Mouse (Mus musculus) megakaryocyte, adult 5-6 weeks (primary cell): ENCODE data around the gene Mroh2a. TPM values are rescaled to one million over a fixed set of nuclear protein-coding genes. Genes with fewer than 3 reads are reported as not detected.

Source experiments
- ATAC-seq: 2 replicates; pipeline ENCODE4 v1.8.0; 2016; ENCODE audit warnings: mild to moderate bottlenecking, inconsistent platforms; ENCODE audit not compliant: poor library complexity, severe bottlenecking
- total RNA-seq, 2 experiments: library from RNA; stranded (forward) in 1 of 2; stranded (reverse) in 1 of 2; fragments of 153-499, 151-499 nt in 1 of 2; fragments of 221-1000, 200-1000 nt in 1 of 2; gene quantifications; 2 replicates each; pipeline versions ENCODE4 v1.2.3 to v1.2.4; 2015 to 2017

The Mroh2a gene
- total RNA-seq (2015) (0.47 and 1.2 TPM in 2 replicates), total RNA-seq (2017) (0.28 and 0.37 TPM in 2 replicates)

GRCm38 (mm10) chr1:88226670-88227379 is at the start of gene Mroh2a:
Gene Mroh2a (plus strand): TSS chr1:88226986.
- peak; percentile 65 for ATAC-seq

DNA sequence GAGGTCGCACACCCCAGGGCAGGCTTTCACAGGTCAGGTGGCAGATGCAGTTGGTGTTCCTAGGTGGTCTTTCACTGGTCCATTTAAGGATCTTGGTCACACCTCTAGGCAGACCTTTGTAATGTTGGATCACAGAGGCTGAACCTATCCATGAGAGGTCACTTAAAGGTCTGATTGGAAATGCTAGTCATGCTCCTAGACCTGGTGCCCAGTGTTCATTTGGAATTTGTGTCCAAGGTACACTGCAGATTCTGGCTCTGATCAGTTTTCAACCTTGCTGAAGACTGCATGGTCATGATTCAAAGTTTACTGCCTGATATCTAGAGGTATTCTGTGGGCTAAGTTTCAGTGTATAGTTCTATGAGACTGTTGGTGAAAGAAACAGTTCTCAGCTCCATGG is 47.1 kb upstream of the Mroh2a start:
- no peak for ATAC-seq

DNA sequence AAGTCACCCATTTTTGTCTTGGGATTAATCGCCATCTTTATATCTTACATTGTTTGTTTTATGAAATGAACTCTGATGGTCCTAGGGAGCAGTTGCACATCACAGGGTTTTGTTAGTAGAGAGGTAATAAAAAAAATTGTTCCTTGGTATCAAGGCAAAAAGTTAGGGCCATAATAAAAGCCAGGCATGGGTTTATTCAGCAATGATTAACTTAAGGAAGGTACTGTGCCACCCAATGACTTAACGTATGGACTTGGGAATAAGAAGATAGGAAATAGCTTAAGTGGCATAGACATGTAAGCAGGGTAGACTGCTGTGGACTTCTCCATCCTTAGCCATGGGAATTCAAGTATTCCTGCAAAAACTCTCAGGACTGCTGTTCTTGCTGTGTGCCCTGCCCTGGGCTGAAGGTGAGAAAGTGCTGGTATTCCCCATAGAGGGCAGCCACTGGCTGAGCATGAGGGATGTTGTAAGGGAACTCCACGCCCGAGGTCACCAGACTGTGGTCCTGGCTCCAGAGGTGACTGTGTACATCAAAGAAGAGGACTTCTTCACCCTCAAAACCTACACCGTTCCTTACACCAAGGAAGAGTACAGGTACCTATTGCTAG is 40.4 kb upstream of the Mroh2a start:
- no peak for ATAC-seq

DNA sequence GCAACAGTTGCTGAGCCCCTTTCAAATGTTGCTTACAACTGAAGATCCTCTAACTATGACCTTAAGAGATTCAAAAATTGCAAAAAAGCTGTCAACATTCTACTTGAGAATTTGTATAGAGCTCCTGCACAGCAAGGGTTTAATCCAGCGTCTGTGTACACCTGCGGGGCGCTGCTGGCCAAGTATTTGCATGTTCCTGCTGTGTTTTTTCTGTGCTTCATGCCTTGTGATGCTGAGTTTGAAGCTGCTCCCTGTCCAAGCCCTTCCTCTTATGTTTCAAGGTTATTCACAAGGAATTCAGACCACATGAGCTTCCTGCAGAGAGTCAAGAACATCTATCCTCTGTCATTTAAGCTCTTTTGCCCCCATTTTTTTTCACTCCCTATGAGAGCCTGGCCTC is 34.6 kb upstream of the Mroh2a start:
- no peak for ATAC-seq

- no peak for ATAC-seq
Measured at GRCm38 (mm10) chr1:88195687-88196086, 31.1 kb upstream of the Mroh2a start.

GRCm38 (mm10) chr1:88197443-88197842 is 29.3 kb upstream of the Mroh2a start:
- ATAC-seq: no peak

- no peak for ATAC-seq
Measured at GRCm38 (mm10) chr1:88199996-88200395, 26.8 kb upstream of the Mroh2a start.

GRCm38 (mm10) chr1:88200456-88200855 is 26.3 kb upstream of the Mroh2a start, which contains the start of gene Ugt1a2:
Gene Ugt1a2 (plus strand): TSS chr1:88200601.
- no peak for ATAC-seq

- peak; percentile 72 for ATAC-seq
Measured at GRCm38 (mm10) chr1:88205294-88205922, 21.4 kb upstream of the Mroh2a start, which contains the start of gene Dnajb3. Gene Dnajb3 (minus strand): TSS chr1:88205782.

DNA sequence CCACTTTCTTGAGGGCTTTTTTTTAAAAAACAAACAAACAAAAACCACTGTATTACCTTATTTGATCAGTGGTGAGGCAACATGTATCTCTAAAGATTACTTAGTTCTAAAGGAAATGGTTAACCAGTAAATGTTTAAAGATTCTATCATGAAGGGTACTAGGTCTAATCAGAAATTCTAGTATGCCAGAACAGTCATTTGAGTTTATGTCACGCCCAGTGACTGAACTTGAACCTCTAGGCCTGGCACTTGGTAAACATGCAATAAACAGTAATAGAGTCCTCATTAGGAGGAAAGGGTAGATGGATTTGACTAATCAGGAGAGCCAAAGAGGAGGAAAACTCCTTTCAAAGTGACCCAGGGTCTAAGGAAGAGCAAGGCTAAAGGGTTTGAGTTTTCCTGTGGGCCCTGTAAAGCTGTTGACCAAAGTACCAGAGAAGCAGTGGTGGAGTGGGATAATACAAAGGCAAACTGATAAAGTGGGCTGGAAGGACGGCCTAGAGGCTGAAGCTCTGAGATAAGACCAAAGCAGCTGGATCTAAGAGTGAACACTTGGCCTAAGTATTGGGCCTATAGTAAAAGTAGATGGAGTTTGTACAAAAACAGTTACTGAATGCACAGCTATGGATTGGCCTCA is 19.8 kb upstream of the Mroh2a start:
- no peak for ATAC-seq

- ATAC-seq: peak; percentile 23; the same call in 1 of the 2 replicates
Measured at GRCm38 (mm10) chr1:88211812-88212211, 15.0 kb upstream of the Mroh2a start, which contains the start of gene Ugt1a1. Gene Ugt1a1 (plus strand): TSS chr1:88211959.

DNA sequence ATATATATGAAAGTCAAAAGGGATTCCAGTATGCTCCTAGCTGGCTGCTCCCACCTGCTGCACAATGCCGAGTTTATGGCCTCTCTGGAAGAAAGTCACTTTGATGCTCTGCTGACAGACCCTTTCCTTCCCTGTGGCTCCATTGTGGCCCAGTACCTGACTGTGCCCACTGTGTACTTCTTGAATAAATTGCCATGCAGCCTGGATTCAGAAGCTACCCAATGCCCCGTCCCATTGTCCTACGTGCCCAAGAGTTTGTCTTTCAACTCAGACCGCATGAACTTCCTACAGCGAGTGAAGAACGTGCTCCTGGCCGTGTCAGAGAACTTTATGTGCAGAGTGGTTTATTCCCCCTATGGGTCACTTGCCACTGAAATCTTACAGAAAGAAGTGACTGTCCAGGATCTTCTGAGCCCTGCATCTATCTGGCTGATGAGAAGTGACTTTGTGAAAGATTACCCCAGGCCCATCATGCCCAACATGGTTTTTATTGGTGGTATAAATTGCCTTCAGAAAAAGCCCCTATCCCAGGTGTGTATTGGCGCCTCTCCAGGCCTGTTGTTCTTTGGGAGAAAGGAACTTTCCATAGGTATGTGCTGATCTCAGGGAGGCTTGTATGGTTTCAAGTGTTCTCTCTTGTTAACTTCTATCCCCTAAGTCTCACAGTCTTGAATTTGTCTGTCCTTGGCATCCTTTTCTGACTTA is 14.3 kb upstream of the Mroh2a start:
- no peak; the same call in 1 of the 2 replicates for ATAC-seq

DNA sequence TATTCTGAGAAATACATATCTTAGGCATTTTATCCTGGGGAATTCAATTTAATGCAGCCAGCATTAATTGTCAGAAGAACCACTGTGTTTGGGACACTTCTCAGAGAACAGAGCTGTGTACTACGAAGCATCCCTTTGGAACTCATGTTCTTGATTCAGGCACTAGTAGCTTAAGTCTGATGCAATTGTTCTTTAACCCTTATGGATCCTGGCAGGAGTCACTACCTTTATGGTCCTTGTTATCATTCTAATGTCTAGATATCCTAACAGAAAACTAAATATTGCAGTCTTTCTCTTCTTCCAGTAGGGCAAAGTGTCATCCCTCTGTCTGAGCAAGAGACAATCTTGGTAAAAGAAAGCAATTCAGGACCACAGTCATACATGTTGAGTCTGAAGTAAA is 13.7 kb upstream of the Mroh2a start:
- ATAC-seq: no peak

- ATAC-seq: no peak
Measured at GRCm38 (mm10) chr1:88213766-88214461, 12.9 kb upstream of the Mroh2a start.

DNA sequence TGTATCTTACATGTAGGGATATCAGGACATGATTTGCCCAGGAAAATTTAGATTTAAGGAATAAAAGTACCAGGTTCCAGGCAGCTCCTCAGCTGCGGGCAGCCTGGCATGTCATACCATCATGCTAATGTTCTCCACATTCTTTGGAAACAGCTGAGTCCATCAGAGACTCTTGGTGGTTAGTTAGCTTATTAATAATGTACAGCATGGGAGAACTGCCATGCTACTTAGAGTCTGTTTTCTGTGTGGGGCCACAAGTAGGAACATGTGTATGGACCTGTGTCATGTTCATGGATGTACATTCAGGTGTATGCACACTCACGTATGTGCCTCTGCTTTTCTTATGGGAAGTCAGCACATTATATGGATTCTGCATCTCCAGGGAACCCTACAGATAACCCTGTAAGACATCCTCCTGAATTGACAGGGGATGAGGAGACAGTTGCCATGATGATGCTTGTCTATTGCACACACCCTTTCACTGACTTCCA is 12.3 kb upstream of the Mroh2a start:
- ATAC-seq: no peak

DNA sequence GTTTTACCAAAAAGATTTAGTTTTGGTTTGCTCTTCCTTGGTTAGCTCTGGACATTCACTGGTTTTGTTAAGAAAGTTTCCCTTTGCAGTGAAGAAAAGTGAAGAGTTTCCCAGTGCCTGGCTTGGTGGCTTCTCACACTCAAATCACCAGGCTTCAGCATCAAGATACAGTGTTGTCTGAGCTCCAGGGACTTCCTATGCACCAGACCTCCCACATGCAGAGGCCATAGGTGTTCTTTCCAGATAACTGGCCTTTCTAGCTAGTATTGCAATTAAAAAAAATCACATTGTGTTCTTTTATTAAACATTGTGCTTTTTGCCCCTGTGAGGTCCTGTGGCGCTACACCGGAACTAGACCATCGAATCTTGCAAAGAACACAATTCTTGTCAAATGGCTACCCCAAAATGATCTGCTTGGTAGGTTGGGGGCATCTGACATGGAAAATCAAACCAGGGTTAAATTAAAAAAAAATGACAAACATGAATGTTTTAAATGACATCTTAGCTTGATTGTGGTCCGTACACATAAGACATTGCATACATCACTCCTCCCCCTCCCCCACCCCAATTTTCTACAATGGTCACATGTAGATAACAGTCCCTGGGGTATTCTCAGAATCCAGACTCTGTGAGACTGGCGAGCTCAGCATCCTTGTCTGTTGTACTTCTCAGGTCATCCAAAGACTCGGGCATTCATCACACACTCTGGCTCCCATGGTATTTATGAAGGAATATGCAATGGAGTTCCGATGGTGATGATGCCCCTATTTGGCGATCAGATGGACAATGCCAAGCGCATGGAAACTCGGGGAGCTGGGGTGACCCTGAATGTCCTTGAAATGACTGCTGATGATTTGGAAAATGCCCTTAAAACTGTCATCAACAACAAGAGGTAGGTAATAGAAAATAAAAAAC is 11.1 kb upstream of the Mroh2a start:
- no peak for ATAC-seq

- no peak for ATAC-seq
Measured at GRCm38 (mm10) chr1:88216551-88216950, 10.2 kb upstream of the Mroh2a start.

DNA sequence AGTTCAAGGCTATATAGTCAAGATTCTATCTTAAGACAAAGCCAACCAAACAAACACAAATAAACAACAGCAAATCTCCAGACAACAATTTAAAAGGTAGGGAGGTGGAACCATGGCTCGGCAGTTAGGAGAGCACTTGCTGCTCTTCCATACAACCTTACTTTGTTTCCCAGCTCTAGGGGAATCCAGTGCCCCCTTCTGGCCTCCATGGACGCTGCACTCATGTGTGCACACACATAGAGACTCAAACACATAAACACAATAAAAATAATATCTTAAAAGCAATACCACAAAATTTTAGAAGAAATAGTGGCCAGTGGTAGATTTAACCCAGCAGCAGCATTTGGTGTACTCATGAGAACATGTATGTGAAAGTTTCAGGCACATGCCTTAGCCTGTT is 9.6 kb upstream of the Mroh2a start:
- ATAC-seq: no peak

- no peak for ATAC-seq
Measured at GRCm38 (mm10) chr1:88217576-88217975, 9.2 kb upstream of the Mroh2a start.
